Mouse (Mus musculus) small intestine, adult 2 months (tissue): ENCODE data around the gene Gm10271. TPM values are rescaled to one million over a fixed set of nuclear protein-coding genes. Genes with fewer than 3 reads are reported as not detected.

ENCODE experiments used
- H3K27ac ChIP-seq: fragments of 200-500 bp; 2 replicates; pipeline ENCODE4 v1.5.1; 2012; ENCODE audit warnings: low read depth, low read length, control low read depth, inconsistent platforms; ENCODE audit not compliant: insufficient read depth
- H3K27me3 ChIP-seq: fragments of 200-500 bp; 2 replicates; pipeline ENCODE4 v1.6.1; 2012; ENCODE audit warnings: mild to moderate bottlenecking, moderate library complexity, low read length, inconsistent platforms; ENCODE audit not compliant: control insufficient read depth, insufficient read depth
- H3K36me3 ChIP-seq: fragments of 200-500 bp; 2 replicates; pipeline ENCODE4 v1.6.1; 2012; ENCODE audit warnings: mild to moderate bottlenecking, low read length, control low read depth, inconsistent platforms; ENCODE audit not compliant: control insufficient read depth, insufficient read depth
- H3K4me1 ChIP-seq: fragments of 200-500 bp; 2 replicates; pipeline ENCODE4 v1.6.1; 2012; ENCODE audit warnings: low read length, inconsistent platforms, mixed read lengths; ENCODE audit not compliant: control insufficient read depth, insufficient read depth, insufficient read length
- H3K4me3 ChIP-seq: fragments of 200-500 bp; 2 replicates; pipeline ENCODE4 v1.5.1; 2012; ENCODE audit warnings: low read depth, mild to moderate bottlenecking, control low read depth, inconsistent platforms, low read length, moderate library complexity
- CTCF ChIP-seq: fragments of 200-500 bp; IDR thresholded peaks from 2 replicates; pipeline ENCODE4 v1.5.1; 2012; ENCODE audit warnings: low read depth, mild to moderate bottlenecking, control low read depth, inconsistent platforms, low read length, moderate library complexity, mixed read lengths; ENCODE audit not compliant: insufficient replicate concordance, insufficient read length; ENCODE audit errors: extremely low read depth
- POLR2A ChIP-seq: fragments of 200-500 bp; IDR thresholded peaks from 2 replicates; pipeline ENCODE4 v1.6.1; 2012; ENCODE audit warnings: low read depth, mild to moderate bottlenecking, control low read depth, inconsistent platforms, low read length, moderate library complexity
- WGBS: fragments of 180-500 bp; shearing (Covaris S2); methylation state at CpG from one replicate; pipeline ENCODE4 v1.1.7; 2018; 5-methylcytosine and 5-hydroxymethylcytosine counted together
- polyA plus RNA-seq: library from polyadenylated mRNA; depleted of rRNA; stranded (reverse); fragments of >200 nt; gene quantifications from 2 replicates; pipeline ENCODE4 v1.2.3, GENCODE M21; 2012

The Gm10271 gene
- polyA plus RNA-seq, 1 experiment = not detected

DNA sequence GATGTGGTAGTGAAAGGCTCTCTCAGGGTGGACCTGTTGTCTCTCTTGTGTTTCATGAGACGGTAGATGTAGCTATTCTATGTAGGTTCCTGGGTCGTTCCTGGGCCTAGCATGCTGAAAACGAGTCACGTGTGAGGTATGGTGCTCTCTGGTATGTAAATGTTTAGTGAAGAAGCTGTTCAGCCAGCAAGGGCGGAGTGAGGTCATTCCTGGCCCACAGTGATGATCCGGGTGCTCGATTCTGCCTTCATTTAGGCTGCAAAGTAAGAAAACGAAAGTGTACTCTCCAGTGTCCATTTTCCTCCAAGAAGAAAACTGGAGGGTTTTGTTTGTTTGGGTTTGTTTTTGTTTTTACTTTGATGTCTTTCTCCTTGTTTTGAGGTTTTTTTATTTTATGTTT lies 21.6 kb upstream of the Gm10271 start:
- Histone ChIP-seq H3K4me3 (no peak overlapping the region), H3K4me1 (peaks cover 10% of the 10 kb centered on the region), H3K36me3 (no peaks in the 10 kb centered on the region), H3K27ac (no peak overlapping the region), H3K27me3 (no peaks in the 10 kb centered on the region)
- no peak for TF ChIP-seq POLR2A
- no peak for TF ChIP-seq CTCF
- WGBS = 73% methylated on average over 8 of the region's 8 CpGs

DNA sequence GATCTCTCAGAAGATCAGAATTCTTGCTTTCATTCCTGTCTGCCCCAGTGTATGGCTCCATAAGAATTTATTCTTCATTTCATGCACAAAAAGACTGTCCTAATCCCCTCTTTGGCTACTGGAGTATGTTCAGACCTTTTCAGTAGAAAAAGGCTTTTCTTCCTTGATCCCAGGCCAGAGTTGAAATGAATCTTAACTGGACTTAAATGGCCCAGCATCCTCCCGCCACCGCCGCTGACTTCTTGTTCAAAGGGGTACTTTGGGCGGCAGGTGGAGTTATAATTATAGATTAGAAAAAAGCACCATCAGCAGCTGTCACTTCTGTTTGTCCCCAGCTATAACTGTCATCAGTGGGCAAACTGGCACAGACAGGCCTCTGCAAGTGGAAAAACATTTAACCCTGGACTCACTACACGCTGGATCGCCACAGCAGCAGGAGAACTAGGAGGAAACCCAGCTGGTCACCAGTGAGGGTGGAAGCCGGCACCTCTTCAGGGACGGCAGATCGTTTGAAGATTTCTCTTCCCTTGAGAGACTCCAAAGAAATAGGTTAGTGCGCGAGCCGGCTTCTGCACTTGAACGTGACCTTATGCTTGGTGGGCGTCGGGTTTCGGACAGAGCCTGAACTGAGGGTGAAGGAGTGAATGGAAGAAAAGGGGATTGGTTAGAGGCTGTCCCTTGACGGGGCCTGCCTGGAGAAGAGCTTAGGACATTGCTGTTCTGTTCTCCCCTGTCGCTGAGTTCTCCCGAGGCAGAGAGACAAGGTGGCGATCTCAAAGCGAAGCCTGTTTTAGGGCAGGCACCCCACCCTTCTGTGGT lies 14.1 kb upstream of the Gm10271 start, which contains the start of gene Best3:
Best3 (plus strand) TSS at position 51 of the 819 bp plus-strand sequence.
- no peaks in the 10 kb centered on the region for H3K36me3 ChIP-seq
- 56% methylated on average over 21 of the region's 21 CpGs for WGBS
- no peak within 1 kb of the TSS for H3K4me3 ChIP-seq
- no peak within 1 kb of the TSS for H3K27ac ChIP-seq
- H3K27me3 ChIP-seq = no peaks in the 10 kb centered on the region
- TF ChIP-seq POLR2A = no peak
- TF ChIP-seq CTCF = no peak
- H3K4me1 ChIP-seq = no peaks in the 10 kb centered on the region

DNA sequence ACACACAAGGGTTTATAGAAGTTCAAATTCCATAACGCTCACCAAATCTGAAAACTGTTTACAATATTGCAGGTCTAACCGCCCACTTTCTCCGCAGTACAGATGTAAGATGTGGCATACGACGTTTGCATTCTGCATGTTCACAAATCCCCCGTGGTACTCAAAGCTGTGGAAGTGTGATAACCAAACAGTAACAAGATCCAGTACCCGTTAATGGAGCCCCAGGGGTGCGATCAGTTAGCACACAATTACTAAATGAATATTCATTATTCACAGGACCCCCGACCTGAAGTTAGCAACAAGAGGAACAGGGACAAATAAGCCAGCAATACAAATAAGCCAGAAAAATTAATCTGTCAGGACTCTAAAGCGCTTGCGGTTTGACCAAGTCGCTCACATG lies 12.4 kb upstream of the Gm10271 start:
- WGBS = 71% methylated on average over 12 of the region's 12 CpGs
- no peaks in the 10 kb centered on the region for H3K36me3 ChIP-seq
- no peaks in the 10 kb centered on the region for H3K27me3 ChIP-seq

DNA sequence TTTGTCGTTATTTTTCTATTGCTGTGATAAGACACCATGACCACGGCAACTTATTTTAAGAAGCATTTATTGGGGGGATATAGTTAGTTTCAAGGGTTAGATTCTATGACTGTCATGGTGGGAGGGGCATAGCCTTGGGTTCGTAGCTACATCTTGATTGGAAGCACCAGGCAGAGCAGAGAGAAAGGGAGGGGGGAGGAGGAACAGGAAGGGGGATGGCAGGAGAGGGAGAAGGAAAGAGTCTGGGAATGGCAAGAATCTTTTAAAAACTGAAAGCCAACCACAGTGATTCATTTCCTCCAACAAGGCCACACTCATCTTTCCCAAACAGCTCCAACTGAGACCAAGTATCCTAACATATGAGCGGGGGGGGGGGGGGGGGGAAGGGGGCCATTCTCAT lies 10.1 kb upstream of the Gm10271 start:
- TF ChIP-seq CTCF = no peak
- TF ChIP-seq POLR2A = no peak
- Histone ChIP-seq H3K4me1 (no peaks in the 10 kb centered on the region), H3K27me3 (no peaks in the 10 kb centered on the region), H3K36me3 (no peaks in the 10 kb centered on the region), H3K27ac (no peak overlapping the region), H3K4me3 (no peak overlapping the region)
- WGBS = 68% methylated on average over 4 of the region's 4 CpGs

More for the DNA sequence above, 12.4 kb upstream of the Gm10271 start:
- no peaks in the 10 kb centered on the region for H3K4me1 ChIP-seq
- no peak overlapping the region for H3K27ac ChIP-seq
- TF ChIP-seq CTCF (no peak), POLR2A (no peak)
- no peak overlapping the region for H3K4me3 ChIP-seq

DNA sequence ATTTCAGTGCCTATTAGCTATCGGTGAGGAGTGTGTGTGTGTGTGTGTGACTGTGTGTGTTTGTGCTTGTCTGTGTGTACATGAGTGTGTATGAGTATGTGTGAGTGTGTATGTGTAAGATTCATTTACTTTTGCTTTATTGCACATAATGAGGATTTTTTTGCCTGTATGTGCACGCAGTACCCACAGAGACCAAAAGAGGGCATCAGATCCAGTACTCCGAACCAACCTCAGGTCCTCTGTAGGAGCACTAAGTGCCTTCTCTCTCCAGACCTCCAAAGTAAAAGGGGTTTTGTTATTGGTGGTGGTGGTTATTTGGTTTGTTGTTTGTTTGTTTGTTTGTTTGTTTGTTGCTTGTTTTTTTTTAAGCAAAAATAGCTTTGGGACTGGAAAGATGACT lies 8.5 kb upstream of the Gm10271 start:
- Histone ChIP-seq H3K4me3 (no peak overlapping the region), H3K4me1 (no peaks in the 10 kb centered on the region), H3K27me3 (no peaks in the 10 kb centered on the region), H3K36me3 (no peaks in the 10 kb centered on the region), H3K27ac (no peak overlapping the region)
- TF ChIP-seq POLR2A (no peak), CTCF (peak; percentile 37; the same call in 1 of the 2 replicates)
- 73% methylated on average over 3 of the region's 3 CpGs for WGBS

DNA sequence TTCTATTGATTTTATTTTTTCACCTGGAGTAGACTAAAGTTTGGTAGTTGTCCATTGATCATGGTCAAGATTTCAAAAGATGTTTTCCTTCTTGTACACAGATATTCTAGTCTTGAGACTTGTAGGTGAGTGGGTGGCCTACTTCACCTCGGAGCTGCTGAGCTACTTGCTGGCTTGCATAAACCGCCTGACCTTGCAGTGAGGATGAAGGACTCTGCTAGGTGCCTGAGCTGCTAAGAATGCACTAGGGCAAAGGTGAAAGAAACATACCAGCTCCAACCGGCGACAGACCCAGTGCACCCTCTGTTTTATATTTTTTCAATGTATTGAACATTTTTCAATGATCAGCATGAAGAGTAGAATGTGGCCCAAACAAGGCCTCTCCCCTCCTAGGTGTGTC lies 7.9 kb upstream of the Gm10271 start:
- H3K36me3 ChIP-seq = no peaks in the 10 kb centered on the region
- no peak overlapping the region for H3K4me3 ChIP-seq
- no peaks in the 10 kb centered on the region for H3K27me3 ChIP-seq
- TF ChIP-seq CTCF (no peak), POLR2A (no peak)
- 82% methylated on average over 4 of the region's 4 CpGs for WGBS
- no peak overlapping the region for H3K27ac ChIP-seq
- no peaks in the 10 kb centered on the region for H3K4me1 ChIP-seq

DNA sequence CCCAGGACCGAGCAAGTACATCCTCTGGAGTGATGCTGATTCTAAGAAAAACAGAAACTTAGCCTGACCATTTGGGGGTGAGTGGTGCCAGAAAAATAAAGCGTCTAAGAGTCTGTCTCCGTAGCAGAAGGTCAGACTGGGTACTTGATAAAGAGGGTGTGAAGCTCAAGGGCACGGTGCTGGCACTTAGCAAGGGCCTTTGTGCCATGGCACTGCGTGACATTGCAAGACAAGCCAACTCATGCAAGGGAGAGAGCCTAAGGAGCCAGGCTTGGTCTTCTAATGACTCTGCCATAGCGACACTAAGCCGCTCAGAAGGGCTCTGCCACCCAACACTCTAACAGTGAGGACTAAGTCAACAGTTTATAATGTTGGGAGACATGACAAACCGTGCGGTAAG lies 6.4 kb upstream of the Gm10271 start:
- TF ChIP-seq POLR2A (no peak), CTCF (no peak)
- Histone ChIP-seq H3K4me3 (no peak overlapping the region), H3K36me3 (no peaks in the 10 kb centered on the region), H3K4me1 (no peaks in the 10 kb centered on the region), H3K27me3 (no peaks in the 10 kb centered on the region), H3K27ac (no peak overlapping the region)
- 78% methylated on average over 9 of the region's 9 CpGs for WGBS
